Mouse (Mus musculus): ENCODE data around the gene R3hdm4. TPM values are rescaled to one million over a fixed set of nuclear protein-coding genes. Genes with fewer than 3 reads are reported as not detected.
"Not testable (repeated sequence)": the region's sequence is repeated elsewhere in the genome, so short reads cannot be mapped to it uniquely, and the experiment has no call there.

R3hdm4 gene
- polyA plus RNA-seq, 2 experiments from 2014 or later = 92.3 to 122 TPM

- peak; percentile 33 for ATAC-seq
These were observed 23.4 kb downstream of the R3hdm4 start for GRCm38 (mm10) chr10:79897316-79898245.

GRCm38 (mm10) chr10:79896814-79897213 lies 24.2 kb downstream of the R3hdm4 start:
- ATAC-seq = no peak

GRCm38 (mm10) chr10:79896306-79896705 lies 24.7 kb downstream of the R3hdm4 start:
- ATAC-seq = no peak

GRCm38 (mm10) chr10:79892451-79893118 lies 28.4 kb downstream of the R3hdm4 start:
- peak; percentile 71 for ATAC-seq

GRCm38 (mm10) chr10:79890670-79891069 lies 30.3 kb downstream of the R3hdm4 start, which contains the start of gene Cfd:
TSS of gene Cfd (plus strand) at chr10:79890853.
- no peak for ATAC-seq

- no peak for ATAC-seq
These were observed 31.6 kb downstream of the R3hdm4 start for GRCm38 (mm10) chr10:79889386-79889785.

DNA sequence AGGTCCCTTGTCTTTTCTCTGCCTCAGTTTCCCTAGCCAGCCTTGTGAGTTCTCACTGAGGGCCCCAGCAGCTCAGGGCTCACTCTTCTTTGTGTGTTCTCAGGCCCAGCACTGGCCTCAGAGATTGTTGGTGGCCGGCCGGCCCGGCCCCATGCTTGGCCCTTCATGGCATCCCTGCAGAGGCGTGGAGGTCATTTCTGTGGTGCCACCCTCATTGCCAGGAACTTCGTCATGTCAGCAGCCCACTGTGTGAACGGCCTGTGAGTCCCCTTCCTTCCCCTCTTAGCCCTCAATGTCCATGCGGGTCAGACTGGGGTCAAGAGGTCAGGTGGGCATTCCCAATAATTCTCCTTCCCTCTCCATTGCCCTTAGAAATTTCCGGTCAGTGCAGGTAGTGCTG lies 34.4 kb downstream of the R3hdm4 start:
- ATAC-seq = no peak

- no peak for ATAC-seq
These were observed 35.0 kb downstream of the R3hdm4 start, which contains the start of gene Elane for GRCm38 (mm10) chr10:79886054-79886453. TSS of gene Elane (plus strand) at chr10:79886247.

DNA sequence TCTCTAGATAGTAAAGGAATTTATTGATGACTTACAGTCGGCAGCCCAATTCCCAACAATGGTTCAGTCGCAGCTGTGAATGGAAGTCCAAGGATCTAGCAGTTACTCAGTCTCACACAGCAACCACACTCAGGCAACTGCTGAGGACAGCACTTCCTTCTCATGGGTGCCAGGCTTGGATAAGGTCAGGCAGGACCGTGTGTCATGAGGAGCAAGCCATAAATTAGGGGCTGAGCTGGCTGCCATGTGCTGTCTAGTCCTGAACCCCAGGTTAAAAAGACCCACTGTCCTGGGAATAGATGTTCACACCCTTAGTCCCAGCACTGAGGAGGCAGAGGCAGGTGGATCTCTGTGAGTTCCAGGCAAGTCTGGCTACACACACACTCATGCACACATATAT lies 36.1 kb downstream of the R3hdm4 start:
- not testable (repeated sequence) for ATAC-seq

- no peak for ATAC-seq
These were observed 36.6 kb downstream of the R3hdm4 start for GRCm38 (mm10) chr10:79884446-79884845.

GRCm38 (mm10) chr10:79883297-79884084 lies 37.5 kb downstream of the R3hdm4 start:
- ATAC-seq = peak; percentile 28

GRCm38 (mm10) chr10:79881981-79882380 lies 39.0 kb downstream of the R3hdm4 start:
- no peak for ATAC-seq

- no peak for ATAC-seq
These were observed 40.3 kb downstream of the R3hdm4 start for GRCm38 (mm10) chr10:79880721-79881120.

DNA sequence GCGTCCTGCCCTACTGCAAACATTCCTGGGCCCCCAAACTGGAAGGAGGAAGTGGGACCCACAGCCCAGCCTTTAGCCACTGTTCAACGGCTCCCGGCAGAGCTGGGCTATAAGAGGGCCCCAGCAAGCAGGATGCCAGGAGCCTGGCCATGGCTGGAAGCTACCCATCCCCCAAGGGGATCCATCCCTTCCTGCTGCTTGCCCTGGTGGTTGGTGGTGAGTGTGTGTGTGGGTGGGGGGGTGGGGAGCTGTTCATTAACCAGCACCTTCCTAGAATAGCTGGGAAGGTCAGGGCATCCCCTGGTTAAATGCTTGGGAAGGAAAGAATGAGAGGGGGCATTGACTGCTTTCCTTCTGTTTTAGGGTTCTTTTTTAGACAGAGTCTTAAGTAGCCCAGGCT lies 41.5 kb downstream of the R3hdm4 start:
- no peak for ATAC-seq

DNA sequence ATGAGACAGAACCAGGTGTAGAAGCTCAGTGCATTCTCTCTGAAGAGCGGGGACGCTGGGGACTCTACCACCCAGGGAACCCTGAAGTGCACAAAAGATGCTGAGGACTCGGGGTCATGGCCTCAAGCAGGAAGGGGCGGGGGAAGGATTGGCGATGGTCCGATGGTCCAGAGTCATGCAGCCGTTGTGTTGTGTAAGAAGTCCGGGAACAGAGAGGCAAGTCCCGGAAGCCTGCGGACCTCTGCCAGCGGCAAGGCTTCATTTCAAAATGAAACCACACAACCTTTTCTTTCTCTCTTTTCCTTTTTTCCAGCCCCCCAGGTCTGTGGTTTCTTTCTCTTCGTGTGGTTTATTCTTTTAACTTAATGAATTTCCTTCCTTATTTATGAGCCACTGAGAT lies 43.3 kb downstream of the R3hdm4 start:
- ATAC-seq = no peak

DNA sequence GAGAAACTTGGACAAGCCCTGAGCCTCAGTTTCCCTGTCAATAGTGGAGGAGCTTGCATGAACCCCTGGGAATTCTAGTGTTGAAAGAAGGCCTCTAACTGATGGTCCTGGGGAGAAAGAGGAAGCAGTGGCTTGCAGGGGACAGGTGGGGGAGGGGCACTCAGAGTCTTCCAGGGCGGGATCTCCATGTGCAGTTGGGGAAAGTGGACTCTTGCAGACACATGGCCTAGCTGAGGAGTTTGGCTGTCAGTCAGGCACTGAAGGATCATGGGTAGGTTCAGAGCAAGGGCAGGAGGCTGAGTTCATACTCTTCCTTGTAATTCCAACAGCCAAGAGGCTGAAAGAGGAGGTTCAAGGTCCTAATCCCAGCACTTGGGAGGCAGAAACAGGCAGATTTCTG lies 43.8 kb downstream of the R3hdm4 start:
- ATAC-seq = no peak

DNA sequence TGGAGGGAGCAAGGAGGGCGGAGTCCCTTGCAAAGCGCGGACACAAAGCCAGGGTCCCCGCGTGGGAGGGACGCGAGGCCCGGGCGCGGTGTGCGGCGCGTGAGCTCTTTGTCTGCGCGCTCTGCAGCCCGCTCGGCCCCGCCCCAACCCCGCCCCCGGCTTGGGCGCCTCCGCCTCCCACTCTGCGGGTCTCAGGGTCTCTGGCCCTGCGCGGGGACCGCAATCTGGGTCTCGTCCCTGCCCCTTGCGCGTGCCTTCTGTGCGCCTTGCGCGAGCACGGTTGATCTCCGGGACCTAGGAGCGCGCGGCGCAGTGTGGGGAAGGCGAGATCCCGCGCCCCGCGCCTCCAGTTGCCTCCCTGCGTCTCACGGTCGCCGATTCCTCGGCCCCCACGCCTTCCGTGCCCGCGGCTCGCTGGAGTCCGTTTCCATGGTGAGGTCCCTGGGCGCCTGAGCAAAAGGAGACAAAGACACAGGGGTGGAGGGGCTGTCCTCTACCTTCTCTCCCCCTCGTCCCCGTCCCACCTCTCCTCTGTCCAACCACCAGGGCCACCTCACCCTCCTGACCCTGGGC lies 46.6 kb downstream of the R3hdm4 start, which contains the start of the genes Prtn3 and Plppr3:
TSS of gene Prtn3 (plus strand) at position 187 of the 573 bp plus-strand sequence.
TSS of gene Plppr3 (minus strand) at position 345 of the 573 bp plus-strand sequence.
- no peak for ATAC-seq

- ATAC-seq = no peak
These were observed 47.2 kb downstream of the R3hdm4 start for GRCm38 (mm10) chr10:79873715-79874289.

DNA sequence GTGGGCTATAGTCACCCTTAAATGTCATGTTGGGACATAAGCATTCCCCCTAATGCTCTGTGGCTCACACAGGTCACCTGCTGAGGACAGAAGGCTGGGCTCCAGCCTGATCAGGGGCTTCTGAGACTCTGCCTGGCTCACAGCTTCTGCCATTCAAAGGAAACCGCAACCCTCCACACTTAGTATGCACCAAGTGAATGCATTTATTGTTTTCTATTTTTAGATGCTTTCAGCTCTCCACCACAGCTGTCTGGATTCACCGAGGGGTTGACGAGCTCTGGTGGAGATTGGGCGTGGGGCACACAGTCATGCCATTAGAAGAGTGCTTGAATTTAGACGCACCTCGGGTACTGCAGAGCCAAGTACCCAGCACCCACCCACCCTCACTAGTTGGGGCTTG lies 47.7 kb downstream of the R3hdm4 start:
- ATAC-seq = no peak

DNA sequence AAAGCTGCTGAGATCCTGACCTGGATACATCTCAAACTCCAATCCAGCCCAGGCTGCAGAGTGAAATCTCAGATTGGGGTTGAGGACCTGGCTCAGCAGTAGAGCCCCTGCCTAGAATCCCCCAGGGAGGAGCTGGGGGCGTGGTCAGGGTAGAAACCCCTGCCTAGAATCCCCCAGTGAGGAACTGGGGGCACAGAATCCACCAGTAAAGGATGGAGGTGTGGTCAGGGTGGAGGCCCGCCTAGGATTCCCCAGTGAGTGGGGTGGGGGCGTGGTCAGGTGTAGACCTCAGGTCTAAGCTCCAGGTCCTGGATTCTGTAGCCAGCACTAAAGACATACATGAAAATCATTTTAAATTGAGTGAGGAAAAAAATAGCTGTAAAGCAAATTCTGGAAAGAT lies 48.1 kb downstream of the R3hdm4 start:
- ATAC-seq = no peak

DNA sequence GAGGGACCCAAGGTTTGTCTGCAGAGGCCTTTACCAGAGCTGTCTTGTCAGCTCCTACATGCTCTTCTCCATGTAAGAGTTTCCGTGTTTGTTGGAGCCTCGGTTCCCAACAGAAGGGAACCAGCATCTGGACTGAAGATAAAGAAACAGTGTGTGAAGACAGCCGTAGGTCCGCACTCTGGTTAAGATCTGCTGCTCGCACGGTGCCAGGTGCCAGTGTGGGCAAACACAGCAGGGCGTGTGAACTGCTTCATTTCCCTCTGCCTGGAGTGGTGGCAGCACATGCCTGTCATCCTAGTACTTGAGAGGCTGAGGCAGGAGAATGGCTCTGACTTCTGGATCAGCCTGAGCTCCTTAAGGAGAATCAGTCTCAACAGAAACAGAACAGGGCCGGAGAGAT lies 49.2 kb downstream of the R3hdm4 start:
- no peak for ATAC-seq

GRCm38 (mm10) chr10:79866601-79867000 lies 54.4 kb downstream of the R3hdm4 start:
- no peak for ATAC-seq

Data from activated CD4-positive, CD25-positive, alpha-beta regulatory T cell, adult 4 months (primary cell).